Mouse (Mus musculus) liver (tissue): ENCODE measurements around the gene Mbd5.
A peak's percentile ranks its signal among the peaks of the same experiment; 100 is the strongest.
"Not testable (repeated sequence)": the region's sequence is repeated elsewhere in the genome, so short reads cannot be mapped to it uniquely, and the experiment has no call there.

Source experiments
- DNase-seq: peaks from one replicate; pipeline ENCODE4 v3.0.0-alpha.2; 2020; ENCODE audit warnings: mixed read lengths

Mbd5 gene

GRCm38 (mm10) chr2:49169766-49170165 is 220.5 kb downstream of the Mbd5 start:
- DNase-seq = no peak

GRCm38 (mm10) chr2:49177015-49177414 is 227.7 kb downstream of the Mbd5 start:
- DNase-seq = no peak

DNA sequence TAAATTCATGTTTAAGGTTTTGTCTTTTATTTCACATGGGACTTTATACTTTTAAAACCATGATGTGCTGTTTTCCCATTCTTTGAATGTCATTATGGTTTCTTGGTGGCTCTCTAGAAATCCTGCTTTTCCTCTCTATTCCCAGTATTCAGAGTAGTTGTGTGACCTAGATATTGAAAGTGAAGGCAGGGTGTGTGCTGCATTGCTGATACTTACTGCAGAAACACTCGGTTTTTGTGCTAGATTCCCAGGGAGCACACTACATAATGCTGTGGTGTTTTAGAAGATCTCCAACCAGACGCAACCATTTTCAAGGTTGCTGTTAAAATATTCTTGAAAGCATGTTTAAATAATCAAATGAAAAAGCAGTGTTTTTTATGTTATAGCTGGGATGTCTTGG is 241.7 kb downstream of the Mbd5 start:
- DNase-seq = no peak

DNA sequence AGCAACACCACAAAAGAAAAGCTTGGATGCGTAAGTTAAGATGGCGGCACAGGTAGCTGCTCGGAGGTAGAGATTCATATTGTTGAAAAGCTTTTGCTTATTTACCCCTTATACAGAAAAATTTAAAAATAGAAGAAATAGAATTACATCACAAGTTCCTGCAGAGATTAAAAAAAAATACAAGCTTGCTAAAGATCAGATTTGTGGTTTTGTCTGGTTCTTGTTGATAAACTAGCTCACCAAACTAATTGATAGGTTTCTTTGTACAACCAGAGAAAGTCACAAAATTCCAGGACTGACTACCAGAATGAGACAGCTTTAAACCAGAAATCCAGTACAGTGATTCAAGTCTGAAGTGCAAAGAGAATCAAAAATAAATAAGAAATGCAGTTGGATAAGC is 242.4 kb downstream of the Mbd5 start:
- no peak for DNase-seq

- no peak for DNase-seq
These were observed 254.8 kb downstream of the Mbd5 start for GRCm38 (mm10) chr2:49204081-49204480.

DNA sequence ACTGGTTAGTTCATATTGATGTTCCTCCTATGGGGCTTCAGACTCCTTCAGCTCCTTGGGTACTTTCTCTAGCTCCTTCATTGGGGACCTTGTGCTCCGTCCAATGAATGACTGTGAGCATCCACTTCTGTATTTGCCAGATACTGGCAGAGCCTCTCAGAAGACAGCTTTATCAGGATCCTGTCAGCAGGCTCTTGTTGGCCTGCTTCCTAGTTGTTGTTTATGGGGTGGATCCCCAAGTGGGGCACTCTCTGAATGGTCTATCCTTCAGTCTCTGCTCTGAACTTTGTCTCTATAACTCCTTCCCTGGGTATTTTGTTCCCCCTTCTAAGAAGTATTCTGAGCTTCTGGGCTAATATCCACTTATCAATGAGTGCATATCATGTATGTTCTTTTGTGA is 256.4 kb downstream of the Mbd5 start:
- not testable (repeated sequence) for DNase-seq

DNA sequence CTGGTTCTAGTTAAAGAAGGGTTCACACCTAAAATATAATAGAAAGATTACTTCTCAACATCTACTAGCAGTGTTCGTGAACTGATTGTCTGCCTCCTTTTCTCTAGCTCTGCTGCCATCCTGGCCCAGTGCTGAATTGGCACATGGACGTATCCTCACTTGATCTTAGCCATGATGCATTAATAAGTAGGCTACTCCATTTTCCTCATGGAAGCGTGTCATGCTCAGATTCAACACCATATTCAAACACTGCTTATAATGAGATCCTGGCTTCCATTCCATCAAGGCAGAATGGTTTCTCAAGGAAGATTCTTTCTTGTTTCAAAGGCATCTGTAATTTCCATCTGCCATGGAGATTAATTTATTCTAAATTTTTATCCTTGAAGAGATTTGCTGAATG is 260.0 kb downstream of the Mbd5 start:
- DNase-seq = no peak

DNA sequence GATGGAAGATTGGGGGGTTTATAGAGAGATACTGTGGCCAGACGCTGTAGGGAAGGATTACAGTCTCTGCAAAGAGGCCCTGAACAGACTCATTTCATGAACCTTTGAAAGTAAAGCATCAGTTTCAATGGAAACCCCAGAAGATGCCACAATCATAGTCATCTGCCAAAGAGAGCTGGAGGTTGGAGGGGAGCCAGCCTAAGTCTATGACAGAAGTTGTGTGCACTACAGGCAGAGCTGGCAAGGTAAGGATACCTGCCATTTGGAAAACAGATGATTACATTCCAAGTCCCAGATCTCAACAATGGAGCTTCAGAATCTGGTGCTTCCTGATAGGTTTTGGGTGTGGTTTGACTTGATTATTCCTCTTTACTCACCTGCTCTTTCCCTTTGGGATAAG is 261.1 kb downstream of the Mbd5 start:
- DNase-seq = no peak

GRCm38 (mm10) chr2:49229725-49230124 is 280.4 kb downstream of the Mbd5 start:
- no peak for DNase-seq

GRCm38 (mm10) chr2:49234064-49234463 is 284.8 kb downstream of the Mbd5 start:
- no peak for DNase-seq

DNA sequence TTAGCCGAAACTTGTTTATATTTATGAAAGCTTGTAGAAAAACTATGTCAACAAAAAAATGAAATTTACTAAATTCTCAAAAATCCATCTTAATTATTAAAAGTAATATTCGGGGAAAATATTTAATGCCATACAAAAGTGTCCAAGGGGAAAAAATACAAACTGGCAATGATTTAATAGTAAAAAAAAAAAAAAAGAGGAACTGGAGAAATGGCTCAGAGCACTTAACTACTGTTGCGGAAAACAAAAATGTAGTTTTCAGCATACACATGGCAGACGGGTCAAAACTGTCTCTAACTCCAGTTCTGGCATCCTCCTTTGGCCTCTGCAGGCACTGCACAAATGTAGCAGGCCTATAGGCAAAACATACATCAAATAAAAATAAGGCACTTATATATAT is 292.4 kb downstream of the Mbd5 start:
- no peak for DNase-seq

DNA sequence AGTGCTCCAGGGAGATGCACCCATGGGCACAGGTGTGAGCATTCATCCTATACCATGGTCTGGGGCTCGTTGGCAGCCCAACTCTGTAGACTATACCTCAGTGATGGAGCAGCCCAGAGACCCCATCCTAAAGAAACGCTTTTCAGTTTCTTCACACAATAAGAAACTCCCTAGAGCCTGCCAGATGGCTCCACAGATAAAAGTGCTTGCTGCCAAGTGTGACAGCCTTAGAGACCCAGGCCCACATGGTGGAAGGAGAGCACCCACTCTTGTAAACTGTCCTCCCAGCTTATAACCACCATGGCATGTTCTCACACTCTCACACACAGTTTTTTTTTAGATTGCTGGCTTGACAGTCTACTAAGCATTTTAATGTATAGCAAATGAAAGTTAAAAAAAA is 314.8 kb downstream of the Mbd5 start:
- no peak for DNase-seq

DNA sequence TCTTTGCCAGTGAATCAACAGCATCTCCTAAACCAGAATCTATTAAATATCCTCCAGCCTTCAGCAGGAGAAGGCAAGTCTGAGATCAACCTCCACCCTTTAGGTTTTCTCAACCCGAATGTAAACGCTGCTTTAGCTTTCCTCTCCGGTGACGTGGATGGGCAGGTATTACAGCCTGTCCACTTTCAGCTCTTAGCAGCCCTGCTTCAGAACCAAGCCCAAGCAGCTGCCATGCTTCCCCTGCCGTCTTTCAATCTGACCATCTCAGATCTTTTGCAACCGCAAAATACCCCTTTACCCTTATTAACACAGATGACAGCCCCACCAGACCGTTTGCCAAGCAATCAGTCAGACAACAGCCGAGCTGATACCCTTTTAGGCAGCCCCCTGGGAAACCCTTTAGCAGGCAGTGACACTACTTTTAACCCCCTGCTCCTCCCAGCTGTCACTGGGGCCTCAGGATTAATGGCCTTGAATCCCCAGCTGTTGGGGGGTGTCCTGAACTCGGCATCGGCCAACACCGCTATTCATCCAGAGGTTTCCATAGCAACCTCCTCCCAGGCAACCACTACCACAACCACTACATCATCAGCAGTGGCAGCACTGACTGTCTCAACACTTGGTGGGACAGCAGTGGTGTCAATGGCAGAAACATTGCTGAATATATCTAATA is 323.1 kb downstream of the Mbd5 start:
- DNase-seq = no peak

DNA sequence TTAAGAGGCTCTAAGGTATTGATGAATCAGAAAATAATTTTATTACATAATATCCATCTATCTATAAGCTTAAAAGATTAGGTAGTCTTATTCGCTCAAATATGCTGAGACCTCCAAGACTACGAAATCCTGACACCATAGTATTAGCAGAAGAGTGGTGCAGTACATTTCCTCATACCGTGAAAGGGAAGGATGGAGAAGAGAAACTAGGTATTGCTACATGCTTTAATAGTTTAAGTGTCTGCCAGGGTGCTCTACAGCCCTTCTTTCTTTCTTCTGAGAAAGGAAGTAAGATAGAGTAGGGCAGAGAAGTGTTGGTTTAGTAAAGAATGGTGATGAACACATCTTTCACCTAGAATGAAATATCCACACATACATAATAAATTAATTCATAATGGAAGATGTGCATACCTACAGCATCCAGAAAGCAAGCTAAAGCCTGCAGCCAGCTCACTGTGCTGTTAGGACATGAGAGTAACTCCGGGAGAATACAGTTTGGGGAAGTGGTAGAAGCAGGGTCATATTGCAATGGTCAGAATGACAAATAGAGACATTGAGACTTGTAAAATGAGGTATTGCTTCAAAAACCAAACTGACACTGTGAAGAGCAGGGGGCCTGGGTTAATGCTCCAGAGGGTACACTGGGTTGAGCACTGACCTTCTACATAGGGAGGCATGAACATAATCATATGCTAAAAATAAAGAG is 326.9 kb downstream of the Mbd5 start:
- DNase-seq = no peak

DNA sequence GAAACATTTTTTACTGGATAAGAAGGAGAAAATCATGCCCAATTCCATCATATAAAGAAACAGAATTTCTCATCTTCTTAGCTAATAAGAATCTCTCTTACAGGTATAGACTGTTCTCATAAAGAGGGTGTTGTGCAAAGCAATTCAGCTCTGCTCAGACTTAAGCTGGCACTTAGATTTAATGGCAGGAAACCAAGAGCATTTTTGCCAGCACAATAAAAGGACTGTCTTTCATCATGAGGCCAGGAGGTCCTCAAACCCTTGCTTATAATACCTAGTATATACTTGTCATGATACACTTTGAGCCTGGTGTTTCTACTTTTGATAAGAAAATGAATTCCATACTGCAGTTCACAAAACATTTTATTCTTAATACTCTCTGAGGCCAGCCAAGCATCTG is 331.2 kb downstream of the Mbd5 start:
- DNase-seq = no peak

- DNase-seq = no peak
These were observed 334.3 kb downstream of the Mbd5 start for GRCm38 (mm10) chr2:49283583-49283982.

GRCm38 (mm10) chr2:49286965-49287364 is 337.7 kb downstream of the Mbd5 start:
- no peak for DNase-seq

DNA sequence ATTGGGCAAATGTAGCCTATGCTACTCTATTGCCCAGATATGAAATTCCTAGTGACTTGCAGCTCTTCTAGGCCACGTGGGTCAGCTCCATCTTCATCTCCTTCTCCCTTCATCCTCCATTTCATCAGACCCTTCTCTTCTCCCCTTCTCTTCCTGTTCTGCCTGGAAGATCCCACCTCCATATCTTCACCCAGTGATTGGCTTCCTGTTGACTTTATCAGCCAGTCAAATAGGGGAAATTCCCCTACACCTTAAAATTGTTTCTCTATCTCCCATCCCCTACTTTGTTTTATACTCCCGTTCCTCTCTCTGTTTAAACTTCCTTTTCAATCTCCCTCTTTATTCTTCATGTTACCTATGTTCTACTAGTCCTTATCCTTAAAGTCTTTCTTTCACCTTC is 342.4 kb downstream of the Mbd5 start:
- DNase-seq = no peak

DNA sequence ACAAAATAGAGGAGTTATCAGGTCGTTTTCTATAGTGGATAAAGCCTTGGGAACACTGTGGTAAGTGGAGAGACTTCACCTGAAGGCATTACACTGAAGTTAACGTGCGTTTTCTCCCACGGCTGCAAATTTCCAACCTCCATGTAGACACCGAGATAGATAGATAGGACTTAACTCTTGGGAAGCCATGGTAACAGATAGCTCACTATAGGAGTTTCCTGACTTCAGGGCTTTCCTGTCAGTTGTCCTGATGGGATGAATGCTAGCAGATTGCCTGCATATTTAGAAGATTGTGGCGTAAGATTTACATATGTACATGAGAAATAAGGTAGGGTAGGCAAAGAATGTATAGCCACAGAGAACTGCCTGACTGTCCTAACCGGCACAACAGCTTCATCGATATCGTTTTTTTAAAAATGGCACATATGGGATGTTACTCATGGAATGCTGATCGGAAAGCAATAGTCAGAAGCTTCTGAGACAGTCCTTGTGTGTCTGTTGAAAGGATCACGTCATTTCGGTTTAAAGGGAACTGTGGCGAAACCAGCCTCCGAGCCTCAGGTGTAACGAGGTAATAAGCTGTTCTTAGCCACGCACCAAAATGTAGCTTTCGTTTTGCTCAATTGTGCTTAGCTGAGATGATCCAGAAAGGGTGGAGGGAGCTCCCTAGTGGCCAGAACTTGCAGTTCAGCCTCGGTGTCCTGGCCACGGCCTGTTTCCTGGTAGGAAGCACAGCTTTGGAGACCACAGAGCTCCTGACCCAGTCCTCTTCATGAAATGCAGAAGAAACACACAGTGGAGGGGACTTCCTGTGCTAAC is 363.5 kb downstream of the Mbd5 start:
- peak; percentile 74 for DNase-seq

DNA sequence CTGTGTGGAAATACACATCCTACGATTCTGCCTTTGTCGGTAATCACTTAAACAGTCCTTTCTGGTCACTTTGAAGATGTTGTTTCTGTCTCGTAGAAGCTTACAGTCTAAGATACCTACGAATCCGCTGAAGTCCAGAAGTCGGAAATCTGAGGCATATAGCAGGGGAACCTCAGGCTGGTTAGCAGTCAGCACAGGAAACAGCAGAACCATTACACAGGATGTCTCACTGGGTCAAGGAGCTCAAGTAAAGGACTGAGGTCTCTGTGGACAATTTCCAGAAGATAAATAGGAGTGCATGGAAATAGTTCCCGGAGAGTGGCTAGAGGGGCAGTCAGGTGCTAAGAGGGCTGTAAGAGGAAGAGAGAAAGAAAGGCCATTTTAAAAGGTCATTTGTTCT is 384.3 kb downstream of the Mbd5 start:
- no peak for DNase-seq

DNA sequence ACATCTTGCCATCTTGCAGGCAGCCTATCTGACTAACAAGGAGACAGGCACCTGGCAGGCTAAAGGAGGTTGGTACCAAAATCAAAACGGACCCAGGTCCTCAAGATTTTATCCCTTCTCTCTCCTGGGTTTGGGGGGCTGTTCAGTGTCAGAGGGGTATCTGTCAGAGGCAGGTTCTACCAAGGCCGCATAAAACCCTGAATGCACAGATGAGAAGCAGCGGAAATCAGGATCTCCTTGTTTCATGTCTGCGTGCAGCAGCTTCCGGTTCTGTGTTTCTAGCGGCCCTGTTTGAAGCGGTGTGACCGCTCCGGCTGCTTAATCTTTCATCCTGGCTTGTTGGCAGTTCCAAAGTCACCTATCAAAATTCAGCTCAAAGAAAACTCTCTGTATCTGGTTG is 386.0 kb downstream of the Mbd5 start:
- no peak for DNase-seq

GRCm38 (mm10) chr2:49344287-49344686 is 395.0 kb downstream of the Mbd5 start:
- no peak for DNase-seq

- DNase-seq = no peak
These were observed 396.5 kb downstream of the Mbd5 start for GRCm38 (mm10) chr2:49345786-49346185.

GRCm38 (mm10) chr2:49349813-49350212 is 400.5 kb downstream of the Mbd5 start:
- DNase-seq = peak; percentile 52
